Mouse (Mus musculus) heart, postnatal 0 days (tissue): Measurements from ENCODE around the gene Timeless.

ENCODE experiments used
- CTCF ChIP-seq: IDR thresholded peaks from 2 replicates; pipeline ENCODE4 v1.5.1; 2016; ENCODE audit warnings: antibody characterized with exemption, control low read depth, low read depth
- EP300 ChIP-seq: IDR thresholded peaks from 2 replicates; pipeline ENCODE4 v1.6.1; 2016; ENCODE audit warnings: antibody characterized with exemption, low read depth

- TF ChIP-seq CTCF (no peak), EP300 (no peak)
Observed at GRCm38 (mm10) chr10:128269206-128269910, 37.5 kb downstream of the Timeless start.
